Mouse (Mus musculus): ENCODE measurements around the gene Pou2af1. TPM values are rescaled to one million over a fixed set of nuclear protein-coding genes. Genes with fewer than 3 reads are reported as not detected.

Pou2af1 gene
- polyA plus RNA-seq, 1 experiment from 2014 or later: 0.07 TPM

DNA sequence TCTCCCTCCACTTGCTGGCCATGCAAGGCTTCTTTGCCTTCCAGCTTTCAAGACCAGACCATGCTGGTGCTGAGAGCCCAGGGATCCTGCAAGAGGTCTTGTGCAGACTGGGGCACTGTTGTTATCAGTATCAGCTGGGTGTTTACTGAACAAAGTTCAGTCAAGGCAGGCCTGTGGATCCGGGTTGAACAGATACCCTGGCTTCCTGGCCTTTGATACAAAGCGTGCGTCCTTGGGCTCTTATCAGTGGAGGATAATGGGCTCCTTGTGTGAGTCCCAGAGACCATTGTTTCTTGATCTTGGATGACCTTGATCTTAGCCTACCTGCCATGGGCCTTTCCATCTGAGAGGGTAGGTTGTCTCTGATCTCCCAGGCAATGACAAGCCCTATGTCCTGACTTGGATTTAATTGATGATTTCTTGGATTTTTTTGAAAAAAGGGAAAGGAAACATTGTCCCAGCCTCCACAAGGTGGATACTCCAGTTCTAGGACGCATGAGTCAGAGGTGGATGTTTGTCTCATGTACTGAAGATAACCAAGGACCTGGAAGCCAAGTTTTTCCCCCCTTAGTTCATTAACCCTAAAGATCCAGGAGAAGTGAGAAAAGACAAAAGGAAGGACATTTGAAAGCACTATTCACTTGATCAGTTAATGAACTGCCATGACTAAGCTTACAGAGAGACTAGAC lies 17.3 kb downstream of the Pou2af1 start:
- no peak overlapping the region for H3K27ac ChIP-seq (replicated peaks)
- ATAC-seq (ENCODE audit: insufficient number of reproducible peaks, low FRiP score, low TSS enrichment, low read depth): no peak

DNA sequence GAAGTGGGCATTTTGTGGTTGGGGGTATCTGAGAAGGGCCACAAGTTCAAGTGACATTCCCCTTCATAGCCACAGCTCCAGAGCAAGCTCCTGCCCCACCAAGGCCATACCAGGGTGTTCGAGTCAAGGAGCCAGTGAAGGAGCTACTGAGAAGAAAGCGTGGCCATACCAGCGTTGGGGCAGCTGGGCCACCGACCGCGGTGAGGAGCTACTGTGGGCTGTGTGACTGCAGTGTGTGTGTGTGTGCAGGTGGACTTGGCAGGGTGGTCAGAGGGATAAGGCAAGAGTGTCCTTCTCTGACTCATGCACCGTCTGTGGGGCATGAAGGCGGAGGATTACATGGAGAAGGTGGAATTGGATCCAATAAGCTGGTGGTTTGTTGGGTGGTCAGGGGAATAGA lies 18.7 kb downstream of the Pou2af1 start:
- WGBS: 92% methylated on average over 8 of the region's 8 CpGs
- Histone ChIP-seq H3K4me2 (replicated peaks) (no peak overlapping the region), H3K4me1 (no peaks in the 10 kb centered on the region), H3K36me3 (no peaks in the 10 kb centered on the region), H3K4me3 (replicated peaks) (no peak overlapping the region), H3K9me3 (replicated peaks) (no peaks in the 10 kb centered on the region), H3K27me3 (no peaks in the 10 kb centered on the region), H3K9ac (no peak overlapping the region), H3K27ac (replicated peaks) (no peak overlapping the region)
- no peak for ATAC-seq (ENCODE audit: insufficient number of reproducible peaks, low FRiP score, low TSS enrichment, low read depth)

More for the DNA sequence above, 17.3 kb downstream of the Pou2af1 start:
- 70% methylated on average over 4 of the region's 4 CpGs for WGBS
- no peaks in the 10 kb centered on the region for H3K9me3 ChIP-seq (replicated peaks)
- H3K36me3 ChIP-seq: no peaks in the 10 kb centered on the region
- H3K27me3 ChIP-seq: no peaks in the 10 kb centered on the region
- H3K4me1 ChIP-seq: no peaks in the 10 kb centered on the region
- H3K4me2 ChIP-seq (replicated peaks): no peak overlapping the region
- H3K4me3 ChIP-seq (replicated peaks): no peak overlapping the region
- no peak overlapping the region for H3K9ac ChIP-seq

DNA sequence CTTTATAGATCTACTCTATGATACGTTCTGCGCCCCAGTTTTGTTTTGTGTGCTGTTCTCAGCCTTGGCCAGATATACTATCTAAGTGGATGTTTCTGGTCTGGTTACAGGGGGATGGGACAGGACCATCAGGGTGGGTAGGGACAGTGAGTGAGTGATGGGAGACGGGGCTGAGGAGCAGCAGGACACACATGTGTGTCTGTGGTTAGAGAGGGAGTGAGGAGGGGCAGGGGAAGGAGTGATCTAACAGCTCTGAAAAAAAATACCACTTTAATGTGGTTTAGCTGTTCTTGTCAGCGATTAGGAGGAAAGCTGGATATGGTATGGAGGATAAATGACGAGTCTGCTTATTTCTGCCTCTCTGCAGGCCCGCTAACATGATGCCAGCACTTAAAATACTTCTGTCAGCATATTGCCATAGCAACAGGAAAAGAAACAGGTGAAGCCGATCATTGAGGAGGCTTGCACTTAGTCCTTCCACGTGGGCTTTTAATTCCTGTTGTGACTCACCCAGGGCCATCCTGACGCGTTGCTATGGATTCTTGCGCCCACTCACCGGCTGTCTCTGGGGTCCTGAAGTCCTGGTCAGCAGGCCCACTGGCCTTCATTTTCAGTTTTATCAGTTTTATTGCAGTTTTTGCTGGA lies 25.4 kb downstream of the Pou2af1 start:
- H3K27me3 ChIP-seq: no peaks in the 10 kb centered on the region
- no peak for ATAC-seq (ENCODE audit: insufficient number of reproducible peaks, low FRiP score, low TSS enrichment, low read depth)

DNA sequence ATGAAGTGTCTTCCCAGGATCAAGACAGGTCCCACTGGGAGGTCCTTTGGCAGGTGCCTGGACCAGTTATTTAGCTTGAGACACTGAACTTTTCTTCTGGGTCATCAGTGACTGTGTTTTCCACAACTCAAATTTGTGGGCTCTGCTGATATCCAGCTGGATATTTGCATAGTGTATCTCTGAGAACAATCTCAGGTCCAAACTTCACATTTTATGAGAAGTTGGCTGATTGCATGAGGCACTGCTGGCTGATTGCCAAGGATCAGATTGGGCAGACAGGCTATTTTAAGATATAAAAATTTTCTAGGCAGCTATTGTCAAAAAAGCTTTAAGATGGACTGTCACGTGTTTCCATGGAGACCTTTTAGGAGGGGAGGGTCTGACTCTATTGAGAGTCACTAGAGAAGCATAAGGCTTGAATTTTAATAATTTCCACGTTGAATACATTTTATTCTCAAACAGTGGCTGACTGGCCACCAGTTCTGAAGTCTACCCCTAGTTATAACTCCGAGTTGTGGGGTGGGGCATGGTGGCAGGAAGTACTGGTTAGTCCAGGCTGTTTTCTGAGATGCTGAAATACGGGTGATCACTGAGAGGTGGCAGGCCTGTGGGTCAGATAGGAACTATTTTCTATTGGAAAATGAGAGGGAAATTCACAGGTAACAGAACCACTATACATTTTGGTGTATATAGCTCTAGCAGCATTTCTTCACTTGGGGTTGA lies 43.4 kb downstream of the Pou2af1 start:
- H3K27me3 ChIP-seq: no peaks in the 10 kb centered on the region
- 55% methylated on average over 4 of the region's 4 CpGs for WGBS
- H3K36me3 ChIP-seq: no peaks in the 10 kb centered on the region
- H3K4me3 ChIP-seq (replicated peaks): no peak overlapping the region
- no peaks in the 10 kb centered on the region; the same call in 1 of the 2 replicates for H3K4me1 ChIP-seq
- no peak overlapping the region for H3K4me2 ChIP-seq (replicated peaks)
- no peak overlapping the region for H3K9ac ChIP-seq
- ATAC-seq (ENCODE audit: insufficient number of reproducible peaks, low FRiP score, low TSS enrichment, low read depth): no peak
- H3K27ac ChIP-seq (replicated peaks): no peak overlapping the region
- no peaks in the 10 kb centered on the region for H3K9me3 ChIP-seq (replicated peaks)

More for the DNA sequence above, 25.4 kb downstream of the Pou2af1 start:
- no peak overlapping the region for H3K9ac ChIP-seq
- 39% methylated on average over 12 of the region's 12 CpGs for WGBS
- H3K27ac ChIP-seq (replicated peaks): no peak overlapping the region
- H3K36me3 ChIP-seq: no peaks in the 10 kb centered on the region
- H3K9me3 ChIP-seq (replicated peaks): no peaks in the 10 kb centered on the region
- no peak overlapping the region for H3K4me3 ChIP-seq (replicated peaks)
- no peaks in the 10 kb centered on the region for H3K4me1 ChIP-seq
- H3K4me2 ChIP-seq (replicated peaks): no peak overlapping the region

DNA sequence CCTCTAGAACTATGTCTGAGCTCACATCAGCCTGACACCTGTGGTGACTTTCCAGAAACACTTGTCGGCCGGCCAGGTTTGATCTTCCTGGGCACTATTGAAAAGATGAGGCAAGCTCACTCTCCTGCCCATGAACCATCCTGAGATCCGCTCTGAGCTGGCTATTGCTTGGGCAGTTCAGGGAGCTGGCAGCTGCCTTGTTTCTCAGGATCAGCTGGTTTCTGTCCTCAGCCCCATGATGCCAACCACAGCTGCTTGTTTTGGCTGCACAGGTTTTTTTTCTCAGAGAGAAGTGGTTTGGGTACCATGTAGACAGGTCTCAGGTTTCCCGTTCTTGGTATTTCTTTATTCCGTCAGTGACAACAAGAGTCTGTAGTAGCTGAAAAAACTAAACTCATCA lies 44.9 kb downstream of the Pou2af1 start:
- H3K9ac ChIP-seq: no peak overlapping the region
- no peak overlapping the region for H3K4me2 ChIP-seq (replicated peaks)
- ATAC-seq (ENCODE audit: insufficient number of reproducible peaks, low FRiP score, low TSS enrichment, low read depth): no peak

DNA sequence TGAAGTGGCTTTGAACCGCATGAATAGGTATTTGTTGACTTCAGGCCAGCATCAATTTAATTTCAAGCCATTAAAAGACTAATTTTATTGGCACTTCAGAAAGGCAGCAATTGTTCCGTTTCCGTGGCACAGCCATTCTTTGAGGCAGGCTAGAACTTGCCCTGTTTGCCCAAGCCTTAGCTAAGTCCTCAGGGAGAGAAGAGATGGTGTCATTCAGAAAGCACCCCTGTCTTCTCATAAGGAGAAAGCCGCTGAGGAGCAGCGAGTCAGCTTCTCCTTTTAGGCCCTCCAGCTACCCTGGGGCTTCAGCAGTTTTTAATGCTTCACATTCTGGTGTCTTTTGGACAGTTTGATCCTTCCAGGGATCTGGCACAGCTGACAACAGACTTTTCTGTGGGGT lies 55.3 kb downstream of the Pou2af1 start:
- no peaks in the 10 kb centered on the region for H3K36me3 ChIP-seq
- 61% methylated on average over 5 of the region's 5 CpGs for WGBS
- H3K27ac ChIP-seq (replicated peaks): no peak overlapping the region
- no peak overlapping the region for H3K4me3 ChIP-seq (replicated peaks)
- no peaks in the 10 kb centered on the region for H3K27me3 ChIP-seq
- H3K9ac ChIP-seq: no peak overlapping the region
- H3K9me3 ChIP-seq (replicated peaks): no peaks in the 10 kb centered on the region
- peaks cover 5% of the 10 kb centered on the region; the same call in 1 of the 2 replicates for H3K4me1 ChIP-seq
- ATAC-seq (ENCODE audit: insufficient number of reproducible peaks, low FRiP score, low TSS enrichment, low read depth): no peak
- H3K4me2 ChIP-seq (replicated peaks): no peak overlapping the region

More for the DNA sequence above, 44.9 kb downstream of the Pou2af1 start:
- Histone ChIP-seq H3K9me3 (replicated peaks) (no peaks in the 10 kb centered on the region), H3K4me1 (no peaks in the 10 kb centered on the region), H3K27me3 (no peaks in the 10 kb centered on the region), H3K27ac (replicated peaks) (no peak overlapping the region), H3K4me3 (replicated peaks) (no peak overlapping the region), H3K36me3 (no peaks in the 10 kb centered on the region)
- 71% methylated on average over 5 of the region's 5 CpGs for WGBS

DNA sequence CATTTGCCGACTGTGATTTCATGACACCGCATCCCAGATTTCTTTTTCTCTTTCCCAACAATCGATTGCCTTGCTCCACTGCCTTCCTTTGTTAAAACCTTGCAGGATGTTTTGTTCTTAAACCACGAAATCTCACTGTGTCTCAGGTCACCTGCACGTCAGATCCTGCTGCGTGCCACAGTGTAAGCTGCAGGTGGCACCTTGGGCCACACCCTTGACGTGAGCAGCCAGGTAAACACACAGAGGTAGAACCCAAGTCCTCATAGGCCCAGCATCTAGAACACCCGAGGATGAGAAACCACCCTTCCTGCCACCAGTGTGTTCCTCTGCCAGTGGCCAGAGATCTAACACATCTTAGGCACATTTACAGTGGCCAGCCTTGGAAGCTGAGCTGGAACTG lies 57.6 kb downstream of the Pou2af1 start:
- WGBS: 73% methylated on average over 8 of the region's 8 CpGs
- no peak for ATAC-seq (ENCODE audit: insufficient number of reproducible peaks, low FRiP score, low TSS enrichment, low read depth)
- no peaks in the 10 kb centered on the region for H3K27me3 ChIP-seq

DNA sequence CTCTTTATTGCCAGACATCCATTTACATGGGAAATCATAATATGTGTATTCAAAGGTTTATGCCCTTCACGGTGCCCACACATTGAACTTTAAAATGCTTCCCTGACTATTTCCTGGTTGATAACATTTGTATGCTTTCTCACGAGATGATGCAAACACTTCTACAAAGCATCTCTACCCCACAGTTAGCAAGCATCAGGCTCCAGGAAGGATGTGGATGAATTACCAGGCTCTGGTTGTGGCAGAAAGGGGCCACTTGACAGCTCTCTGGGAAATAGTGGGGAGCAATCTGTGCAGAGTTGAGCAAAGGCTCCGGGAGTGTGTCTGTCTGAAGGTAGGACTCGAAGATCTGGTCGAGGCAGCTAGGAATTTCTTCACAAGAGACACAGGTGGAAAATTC lies 58.6 kb downstream of the Pou2af1 start:
- Histone ChIP-seq H3K4me2 (replicated peaks) (no peak overlapping the region), H3K9ac (no peak overlapping the region), H3K27me3 (no peaks in the 10 kb centered on the region), H3K4me3 (replicated peaks) (no peak overlapping the region), H3K9me3 (replicated peaks) (no peaks in the 10 kb centered on the region), H3K36me3 (no peaks in the 10 kb centered on the region), H3K4me1 (peaks cover 5% of the 10 kb centered on the region; the same call in 1 of the 2 replicates), H3K27ac (replicated peaks) (no peak overlapping the region)
- no peak for ATAC-seq (ENCODE audit: insufficient number of reproducible peaks, low FRiP score, low TSS enrichment, low read depth)
- WGBS: 65% methylated on average over 5 of the region's 5 CpGs

More for the DNA sequence above, 57.6 kb downstream of the Pou2af1 start:
- H3K4me3 ChIP-seq (replicated peaks): no peak overlapping the region
- peaks cover 5% of the 10 kb centered on the region; the same call in 1 of the 2 replicates for H3K4me1 ChIP-seq
- H3K4me2 ChIP-seq (replicated peaks): no peak overlapping the region
- no peak overlapping the region for H3K27ac ChIP-seq (replicated peaks)
- no peaks in the 10 kb centered on the region for H3K9me3 ChIP-seq (replicated peaks)
- H3K9ac ChIP-seq: no peak overlapping the region
- no peaks in the 10 kb centered on the region for H3K36me3 ChIP-seq

DNA sequence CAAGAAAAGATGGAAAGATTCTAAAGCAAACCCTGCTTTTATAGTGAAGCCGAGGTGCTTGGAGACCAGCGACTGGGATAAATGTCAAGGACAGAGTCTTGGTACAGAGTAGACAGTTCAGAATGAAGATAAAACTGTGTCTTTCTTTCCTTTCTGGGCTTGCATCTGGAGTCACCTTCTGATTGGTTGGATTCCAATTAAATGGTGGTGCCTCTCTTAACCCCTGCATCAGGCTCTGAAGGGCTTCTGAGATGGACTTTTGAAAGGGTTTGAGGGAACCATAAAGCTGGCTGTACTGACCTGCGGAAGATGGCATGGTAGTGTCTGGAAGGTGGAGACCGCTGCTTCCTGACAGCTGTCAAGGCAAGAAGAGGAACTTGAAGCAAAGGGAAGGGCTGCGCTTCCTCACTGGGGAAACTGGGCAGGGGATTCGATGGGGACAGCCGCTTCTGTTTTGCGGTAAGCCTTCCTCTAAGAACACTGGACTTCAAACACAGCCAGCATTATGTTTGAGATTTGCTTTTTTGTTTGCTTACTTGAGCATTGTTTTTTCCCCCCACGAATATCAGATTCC lies 60.2 kb downstream of the Pou2af1 start:
- no peaks in the 10 kb centered on the region for H3K9me3 ChIP-seq (replicated peaks)
- 64% methylated on average over 9 of the region's 9 CpGs for WGBS
- no peak overlapping the region for H3K27ac ChIP-seq (replicated peaks)
- H3K36me3 ChIP-seq: no peaks in the 10 kb centered on the region
- no peaks in the 10 kb centered on the region for H3K27me3 ChIP-seq
- no peak overlapping the region for H3K9ac ChIP-seq
- no peak for ATAC-seq (ENCODE audit: insufficient number of reproducible peaks, low FRiP score, low TSS enrichment, low read depth)
- peaks cover 12% of the 10 kb centered on the region; the same call in 1 of the 2 replicates for H3K4me1 ChIP-seq
- H3K4me3 ChIP-seq (replicated peaks): no peak overlapping the region
- H3K4me2 ChIP-seq (replicated peaks): no peak overlapping the region

DNA sequence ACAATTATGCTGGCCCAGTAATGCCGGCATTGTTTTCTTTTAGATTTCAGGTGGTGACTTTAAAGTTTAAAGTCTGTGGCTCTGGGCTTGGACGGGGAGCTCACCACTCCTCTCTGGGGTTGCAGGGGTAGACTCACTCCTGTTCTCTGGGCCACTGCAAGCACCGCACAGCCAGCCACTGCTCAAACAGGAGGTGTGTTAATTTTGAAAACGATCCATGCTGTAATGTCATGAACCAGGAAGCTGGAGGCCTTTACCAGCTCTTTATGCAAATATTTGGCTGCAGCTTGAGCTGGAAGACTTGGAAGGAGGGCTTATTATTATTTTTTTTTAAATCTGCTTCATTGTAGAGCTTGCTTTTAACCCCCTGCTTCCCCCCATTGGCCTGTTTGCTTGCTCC lies 61.2 kb downstream of the Pou2af1 start:
- Histone ChIP-seq H3K4me2 (replicated peaks) (no peak overlapping the region), H3K4me3 (replicated peaks) (no peak overlapping the region), H3K27me3 (peaks cover 3% of the 10 kb centered on the region; the same call in 1 of the 2 replicates), H3K9me3 (replicated peaks) (no peaks in the 10 kb centered on the region), H3K4me1 (peaks cover 15% of the 10 kb centered on the region), H3K9ac (no peak overlapping the region), H3K36me3 (no peaks in the 10 kb centered on the region), H3K27ac (replicated peaks) (no peak overlapping the region)
- no peak for ATAC-seq (ENCODE audit: insufficient number of reproducible peaks, low FRiP score, low TSS enrichment, low read depth)
- 33% methylated on average over 4 of the region's 4 CpGs for WGBS

Measured in embryonic facial prominence, embryonic 15.5 days (tissue).